ENCODE assay signal across 16 mouse cellular contexts in the genomic region with DNA sequence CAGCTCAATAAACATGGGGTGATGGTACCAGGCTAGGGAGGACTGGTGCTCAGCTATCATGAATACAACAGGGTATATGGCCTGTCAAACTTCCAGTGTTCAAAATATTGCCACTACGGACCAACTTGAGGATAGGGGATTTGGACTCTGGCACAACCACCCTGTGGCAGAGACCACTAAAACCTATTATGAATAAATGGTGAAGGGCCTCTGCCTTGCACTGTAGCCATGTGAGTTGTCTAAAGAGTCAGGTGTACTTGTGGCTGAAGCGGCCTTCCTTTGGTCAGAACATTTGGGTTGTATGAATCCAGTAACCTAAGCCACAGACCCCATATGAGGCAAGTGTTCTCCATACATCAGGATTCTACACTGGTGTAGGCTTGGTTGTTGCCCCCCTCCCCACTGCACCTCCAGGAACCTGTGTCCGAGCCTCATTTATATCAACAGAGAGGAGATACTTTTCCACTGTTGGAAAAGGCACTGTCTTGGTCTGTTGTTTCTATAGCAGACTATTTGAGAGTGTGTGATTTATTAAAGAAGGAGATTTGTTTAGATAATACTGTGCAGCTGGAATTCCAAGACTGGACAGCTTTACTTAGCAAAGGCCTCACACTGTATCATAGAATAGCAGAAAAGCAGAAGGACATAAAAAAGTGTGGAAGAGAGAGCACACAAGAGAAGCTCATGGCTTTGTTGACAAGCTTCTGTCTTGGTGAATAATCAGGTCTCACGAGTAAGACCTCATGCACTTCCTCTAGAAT.
"Had no signal": no experiment of that assay in that cellular context is flagged by ENCODE, and none has a peak within 500 bp of the region (broad histone marks: within the 10 kb centered on the region; RNA-seq: fewer than 3 reads in every experiment).

No protein-coding gene starts in this region.

- H3K4me3 ChIP-seq: left cerebral cortex, adult 2 months; limb, embryonic 10.5 days; liver, embryonic 15.5 days; midbrain, embryonic 12.5 days; neural tube, embryonic 13.5 days had no signal

- ATAC-seq: hindbrain, embryonic 16.5 days; inflammation-experienced regulatory T-cells, adult 6 months; midbrain, embryonic 16.5 days had no signal

- H3K36me3 ChIP-seq: limb, embryonic 10.5 days; liver, embryonic 15.5 days; midbrain, embryonic 12.5 days; neural tube, embryonic 13.5 days had no signal

- H3K27me3 ChIP-seq: liver, embryonic 15.5 days; midbrain, embryonic 12.5 days; neural tube, embryonic 13.5 days had no signal

- H3K4me2 ChIP-seq: liver, embryonic 11.5 days; liver, embryonic 15.5 days; midbrain, embryonic 12.5 days; neural tube, embryonic 13.5 days had no signal

- H3K27ac ChIP-seq: left cerebral cortex, adult 2 months; limb, embryonic 10.5 days; liver, embryonic 15.5 days; macrophage; midbrain, embryonic 12.5 days; neural tube, embryonic 13.5 days had no signal

- DNase-seq: lung, postnatal 10 days; retina, postnatal 1 day; right cerebral cortex, postnatal 4 days; spleen, adult 18-20 months; thymus, adult 2 months; thymus, postnatal 25 days had no signal

- H3K9me3 ChIP-seq: limb, embryonic 10.5 days; liver, embryonic 15.5 days; midbrain, embryonic 12.5 days; neural tube, embryonic 13.5 days had no signal

- H3K4me1 ChIP-seq: limb, embryonic 10.5 days; liver, embryonic 15.5 days; midbrain, embryonic 12.5 days; neural tube, embryonic 13.5 days had no signal

- H3K9ac ChIP-seq: liver, embryonic 15.5 days; midbrain, embryonic 12.5 days; neural tube, embryonic 13.5 days had no signal
